Mouse (Mus musculus): ENCODE data around the gene Gm1979. TPM values are rescaled to one million over a fixed set of nuclear protein-coding genes. Genes with fewer than 3 reads are reported as not detected.
"Not testable (repeated sequence)": the region's sequence is repeated elsewhere in the genome, so short reads cannot be mapped to it uniquely, and the experiment has no call there.

Gene Gm1979
- not detected in 2 replicates for polyA plus RNA-seq (2015; fragmentation: Nextera tagmentation; extraction: Ambion mirVana)

GRCm38 (mm10) chr5:26004698-26005097 lies at the start of gene Gm1979:
Gene Gm1979, minus strand, starts transcription at chr5:26004798.
- not testable (repeated sequence) for ATAC-seq; H3K36me3 ChIP-seq (ENCODE audit: poor library complexity, severe bottlenecking); H3K9ac ChIP-seq; H3K27ac ChIP-seq; H3K4me1 ChIP-seq; H3K4me2 ChIP-seq; H3K9me3 ChIP-seq (replicated peaks); H3K4me3 ChIP-seq; H3K27me3 ChIP-seq
- 90% methylated on average over 1 of the region's 2 CpGs for WGBS

GRCm38 (mm10) chr5:26039458-26039857 lies 34.9 kb upstream of the Gm1979 start, which contains the start of gene Speer4a:
Gene Speer4a, minus strand, starts transcription at chr5:26039558.
- not testable (repeated sequence) for H3K27me3 ChIP-seq; H3K4me3 ChIP-seq; H3K27ac ChIP-seq; H3K36me3 ChIP-seq (ENCODE audit: poor library complexity, severe bottlenecking); H3K9me3 ChIP-seq (replicated peaks); H3K4me2 ChIP-seq; H3K4me1 ChIP-seq; H3K9ac ChIP-seq; ATAC-seq
- WGBS: 77% methylated on average over 2 of the region's 2 CpGs

DNA sequence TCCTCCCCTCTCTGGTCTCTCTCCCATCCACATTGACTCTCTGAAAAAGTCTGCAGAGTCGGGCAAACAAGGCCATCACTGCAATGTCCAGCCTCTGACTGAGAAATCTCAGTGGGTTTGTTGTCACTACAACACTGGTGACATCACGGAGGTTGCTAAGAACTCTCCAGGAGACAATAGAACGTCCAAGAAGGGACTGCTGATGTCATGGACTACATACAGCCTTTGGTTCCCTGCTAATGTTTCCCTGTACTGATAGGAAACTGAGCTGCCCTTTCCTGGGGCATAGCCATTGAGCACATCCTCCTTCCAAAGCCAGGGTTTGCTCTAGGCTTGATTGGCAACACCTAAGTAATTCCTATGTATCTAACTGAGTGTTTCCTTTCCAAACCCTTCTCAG lies 18.2 kb upstream of the Gm1979 start, which contains the start of gene Gm5862:
Gene Gm5862, minus strand, starts transcription at position 101 of the 400 bp plus-strand sequence.
- WGBS: no CpG with 5 or more reads among the region's 3 CpGs
- H3K36me3 ChIP-seq (ENCODE audit: poor library complexity, severe bottlenecking); ATAC-seq; H3K9ac ChIP-seq; H3K27me3 ChIP-seq; H3K4me2 ChIP-seq; H3K4me1 ChIP-seq; H3K4me3 ChIP-seq; H3K27ac ChIP-seq; H3K9me3 ChIP-seq (replicated peaks): not testable (repeated sequence)

- not testable (repeated sequence) for H3K4me3 ChIP-seq; H3K9ac ChIP-seq; H3K36me3 ChIP-seq (ENCODE audit: poor library complexity, severe bottlenecking); H3K27ac ChIP-seq; H3K4me1 ChIP-seq; H3K9me3 ChIP-seq (replicated peaks); H3K27me3 ChIP-seq
- 0 out of 2 replicates have a peak, but pooled peaks have one; percentile 16 for ATAC-seq
- WGBS: 69% methylated on average over 7 of the region's 7 CpGs
- peak overlapping the region; percentile 62 for H3K4me2 ChIP-seq
These were observed 3.1 kb upstream of the Gm1979 start for GRCm38 (mm10) chr5:26007697-26008096.

- H3K4me1 ChIP-seq; H3K36me3 ChIP-seq (ENCODE audit: poor library complexity, severe bottlenecking); H3K27me3 ChIP-seq; H3K9me3 ChIP-seq (replicated peaks); H3K27ac ChIP-seq: not testable (repeated sequence)
- Histone ChIP-seq H3K9ac (peak overlapping the region; percentile 23), H3K4me3 (peak overlapping the region; percentile 32), H3K4me2 (peak overlapping the region; percentile 62)
- whole genome bisulfite sequencing: 20% methylated on average over 45 of the region's 45 CpGs
- peak; percentile 92 for ATAC-seq
These were observed 2.5 kb upstream of the Gm1979 start for GRCm38 (mm10) chr5:26006937-26007695.

DNA sequence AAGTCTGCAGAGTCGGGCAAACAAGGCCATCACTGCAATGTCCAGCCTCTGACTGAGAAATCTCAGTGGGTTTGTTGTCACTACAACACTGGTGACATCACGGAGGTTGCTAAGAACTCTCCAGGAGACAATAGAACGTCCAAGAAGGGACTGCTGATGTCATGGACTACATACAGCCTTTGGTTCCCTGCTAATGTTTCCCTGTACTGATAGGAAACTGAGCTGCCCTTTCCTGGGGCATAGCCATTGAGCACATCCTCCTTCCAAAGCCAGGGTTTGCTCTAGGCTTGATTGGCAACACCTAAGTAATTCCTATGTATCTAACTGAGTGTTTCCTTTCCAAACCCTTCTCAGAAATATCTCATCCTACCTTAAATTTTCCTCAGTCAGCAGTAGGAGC lies 16.0 kb downstream of the Gm1979 start, which contains the start of gene Gm21698:
Gene Gm21698, minus strand, starts transcription at position 101 of the 400 bp plus-strand sequence.
- not testable (repeated sequence) for H3K27ac ChIP-seq; H3K27me3 ChIP-seq; ATAC-seq; H3K4me3 ChIP-seq; H3K9me3 ChIP-seq (replicated peaks); H3K4me1 ChIP-seq; H3K9ac ChIP-seq; H3K36me3 ChIP-seq (ENCODE audit: poor library complexity, severe bottlenecking); H3K4me2 ChIP-seq
- WGBS: no CpG with 5 or more reads among the region's 3 CpGs

DNA sequence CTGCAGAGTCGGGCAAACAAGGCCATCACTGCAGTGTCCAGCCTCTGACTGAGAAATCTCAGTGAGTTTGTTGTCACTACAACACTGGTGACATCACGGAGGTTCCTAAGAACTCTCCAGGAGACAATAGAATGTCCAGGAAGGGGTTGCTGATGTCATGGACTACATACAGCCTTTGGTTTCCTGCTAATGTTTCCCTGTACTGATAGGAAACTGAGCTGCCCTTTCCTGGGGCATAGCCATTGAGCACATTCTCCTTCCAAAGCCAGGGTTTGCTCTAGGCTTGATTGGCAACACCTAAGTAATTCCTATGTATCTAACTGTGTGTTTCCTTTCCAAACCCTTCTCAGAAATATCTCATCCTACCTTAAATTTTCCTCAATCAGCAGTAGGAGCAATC lies 32.0 kb downstream of the Gm1979 start, which contains the start of gene Gm21680:
Gene Gm21680, minus strand, starts transcription at position 101 of the 400 bp plus-strand sequence.
- not testable (repeated sequence) for H3K27ac ChIP-seq; ATAC-seq; H3K9ac ChIP-seq; H3K27me3 ChIP-seq; H3K9me3 ChIP-seq (replicated peaks); H3K36me3 ChIP-seq (ENCODE audit: poor library complexity, severe bottlenecking); H3K4me1 ChIP-seq; H3K4me2 ChIP-seq; H3K4me3 ChIP-seq
- no CpG with 5 or more reads among the region's 2 CpGs for WGBS

DNA sequence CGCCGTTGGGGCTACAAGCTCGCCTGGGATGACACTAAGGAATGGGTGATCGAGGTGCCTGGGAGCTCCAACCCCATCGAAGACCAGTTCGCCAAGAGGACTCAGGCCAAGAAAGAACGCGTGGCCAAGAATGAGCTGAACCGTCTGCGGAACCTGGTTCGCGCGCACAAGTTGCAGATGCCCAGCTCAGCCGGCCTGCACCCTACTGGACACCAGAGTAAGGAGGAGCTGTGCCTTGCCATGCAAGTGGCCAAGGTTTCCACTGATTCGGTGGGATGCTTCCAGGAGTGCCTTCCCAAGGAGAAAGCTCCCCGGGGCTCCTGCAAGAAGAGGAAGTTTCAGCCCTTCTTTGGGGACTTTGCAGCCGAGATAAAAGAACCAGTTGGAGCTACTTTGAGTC lies 47.5 kb downstream of the Gm1979 start:
- peak; percentile 33; the same call in 1 of the 2 replicates for ATAC-seq
- H3K36me3 ChIP-seq (ENCODE audit: poor library complexity, severe bottlenecking); H3K27me3 ChIP-seq; H3K4me1 ChIP-seq; H3K4me3 ChIP-seq; H3K27ac ChIP-seq; H3K9me3 ChIP-seq (replicated peaks); H3K9ac ChIP-seq: not testable (repeated sequence)
- 67% methylated on average over 17 of the region's 17 CpGs for WGBS
- H3K4me2 ChIP-seq: peak overlapping the region; percentile 46

- 33% methylated on average over 32 of the region's 32 CpGs for WGBS
- Histone ChIP-seq H3K4me3 (peak overlapping the region; percentile 15; the same call in 1 of the 2 replicates), H3K4me2 (peak overlapping the region; percentile 46)
- H3K36me3 ChIP-seq (ENCODE audit: poor library complexity, severe bottlenecking); H3K9ac ChIP-seq; H3K9me3 ChIP-seq (replicated peaks); H3K27me3 ChIP-seq; H3K4me1 ChIP-seq; H3K27ac ChIP-seq: not testable (repeated sequence)
- ATAC-seq: peak; percentile 66
These were observed 48.0 kb downstream of the Gm1979 start for GRCm38 (mm10) chr5:25956611-25957010.

DNA sequence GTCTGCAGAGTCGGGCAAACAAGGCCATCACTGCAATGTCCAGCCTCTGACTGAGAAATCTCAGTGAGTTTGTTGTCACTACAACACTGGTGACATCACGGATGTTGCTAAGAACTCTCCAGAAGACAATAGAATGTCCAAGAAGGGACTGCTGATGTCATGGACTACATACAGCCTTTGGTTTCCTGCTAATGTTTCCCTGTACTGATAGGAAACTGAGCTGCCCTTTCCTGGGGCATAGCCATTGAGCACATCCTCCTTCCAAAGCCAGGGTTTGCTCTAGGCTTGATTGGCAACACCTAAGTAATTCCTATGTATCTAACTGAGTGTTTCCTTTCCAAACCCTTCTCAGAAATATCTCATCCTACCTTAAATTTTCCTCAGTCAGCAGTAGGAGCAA lies 50.3 kb downstream of the Gm1979 start, which contains the start of gene Gm21671:
Gene Gm21671, minus strand, starts transcription at position 101 of the 400 bp plus-strand sequence.
- not testable (repeated sequence) for H3K36me3 ChIP-seq (ENCODE audit: poor library complexity, severe bottlenecking); H3K9ac ChIP-seq; H3K4me1 ChIP-seq; H3K9me3 ChIP-seq (replicated peaks); H3K27ac ChIP-seq; H3K4me3 ChIP-seq; H3K27me3 ChIP-seq; ATAC-seq; H3K4me2 ChIP-seq
- 83% methylated on average over 2 of the region's 2 CpGs for WGBS

Measured in forebrain, embryonic 13.5 days (tissue).